Mouse (Mus musculus) thymus, adult 2 months (tissue): ENCODE measurements around the gene Grm6. TPM values are rescaled to one million over a fixed set of nuclear protein-coding genes. Genes with fewer than 3 reads are reported as not detected.

ENCODE experiments used
- DNase-seq: peaks from one replicate; pipeline ENCODE4 v3.0.0; 2021
- H3K27ac ChIP-seq: fragments of 200-500 bp; 2 replicates; pipeline ENCODE4 v1.5.1; 2012; ENCODE audit warnings: low read length, control low read depth; ENCODE audit not compliant: control insufficient read depth, insufficient read depth
- H3K27me3 ChIP-seq: fragments of 200-500 bp; 2 replicates; pipeline ENCODE4 v1.6.1; 2012; ENCODE audit warnings: mild to moderate bottlenecking, low read length, moderate library complexity, mixed read lengths; ENCODE audit not compliant: control insufficient read depth, insufficient read depth
- H3K36me3 ChIP-seq: fragments of 200-500 bp; 2 replicates; pipeline ENCODE4 v1.6.1; 2012; ENCODE audit warnings: mild to moderate bottlenecking, low read length, moderate library complexity; ENCODE audit not compliant: control insufficient read depth, insufficient read depth
- H3K4me1 ChIP-seq: fragments of 200-500 bp; replicated peaks from 2 replicates; pipeline ENCODE4 v1.6.1; 2012; ENCODE audit warnings: low read length; ENCODE audit not compliant: control insufficient read depth, insufficient read depth
- H3K4me3 ChIP-seq: fragments of 200-500 bp; 2 replicates; pipeline ENCODE4 v1.5.1; 2012; ENCODE audit warnings: mild to moderate bottlenecking, low read length, control low read depth, moderate library complexity; ENCODE audit not compliant: control insufficient read depth, insufficient read depth
- CTCF ChIP-seq: fragments of 200-500 bp; IDR thresholded peaks from 2 replicates; pipeline ENCODE4 v1.5.1; 2012; ENCODE audit warnings: mild to moderate bottlenecking, control low read depth, low read length, moderate library complexity, borderline replicate concordance; ENCODE audit not compliant: control insufficient read depth, poor library complexity, insufficient read depth; ENCODE audit errors: extremely low read depth
- POLR2A ChIP-seq: fragments of 200-500 bp; IDR thresholded peaks from 2 replicates; pipeline ENCODE4 v1.6.1; 2012; ENCODE audit warnings: mild to moderate bottlenecking, low read length, control low read depth, moderate library complexity; ENCODE audit not compliant: control insufficient read depth, poor library complexity, insufficient read depth; ENCODE audit errors: extremely low read depth
- WGBS: fragments of 180-500 bp; shearing (Covaris S2); methylation state at CpG from one replicate; pipeline ENCODE4 v1.1.7; 2018; 5-methylcytosine and 5-hydroxymethylcytosine counted together
- polyA plus RNA-seq: library from polyadenylated mRNA; depleted of rRNA; stranded (reverse); fragments of >200 nt; gene quantifications from 2 replicates; pipeline ENCODE4 v1.2.3, GENCODE M21; 2012; rRNA removed

The Grm6 gene
- polyA plus RNA-seq, 1 experiment: 2.3 TPM

DNA sequence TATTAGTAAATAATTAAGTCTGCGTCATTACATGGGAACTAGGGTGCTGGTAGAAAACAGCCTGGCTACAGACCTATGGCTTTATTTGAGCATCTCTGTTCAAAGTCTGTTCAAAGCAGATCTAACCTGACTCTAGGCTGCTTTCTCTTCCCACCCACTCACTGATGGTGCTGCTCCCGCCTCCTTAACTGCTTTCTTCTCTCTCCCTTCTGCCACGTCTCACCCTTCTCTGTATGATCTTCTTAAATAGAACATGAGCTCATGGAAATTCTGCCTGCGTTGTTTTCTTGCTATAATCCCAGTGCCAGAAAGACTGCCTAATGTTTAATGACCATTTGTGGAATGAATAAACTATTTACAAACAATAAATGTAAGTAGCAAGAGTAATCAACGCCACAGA is 57.7 kb downstream of the Grm6 start:
- Histone ChIP-seq H3K4me1 (no peaks in the 10 kb centered on the region), H3K4me3 (no peak overlapping the region), H3K27me3 (no peaks in the 10 kb centered on the region), H3K36me3 (no peaks in the 10 kb centered on the region), H3K27ac (no peak overlapping the region)
- no peak for TF ChIP-seq CTCF
- no peak for TF ChIP-seq POLR2A
- DNase-seq: no peak
- WGBS: 96% methylated on average over 5 of the region's 5 CpGs

DNA sequence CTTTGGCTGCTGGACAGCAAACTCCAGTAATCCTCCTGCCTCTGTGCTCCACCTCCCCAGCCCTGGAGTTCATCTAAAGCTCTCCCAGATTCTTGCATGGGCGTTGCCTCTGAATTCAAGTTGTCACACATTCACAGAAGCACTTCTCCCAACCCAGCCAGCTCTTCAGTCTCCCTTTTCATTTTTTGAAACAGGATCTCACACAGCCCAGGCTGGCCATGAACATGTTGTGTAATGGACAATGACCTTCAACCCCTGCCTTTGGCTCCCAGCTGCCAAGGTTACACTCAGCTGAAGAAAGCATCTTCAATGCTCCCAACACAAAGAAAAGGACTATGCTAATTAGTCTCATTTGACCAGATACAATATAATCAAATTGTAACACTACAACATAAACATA is 62.8 kb downstream of the Grm6 start:
- no peak overlapping the region for H3K27ac ChIP-seq
- H3K27me3 ChIP-seq: no peaks in the 10 kb centered on the region
- TF ChIP-seq CTCF (no peak), POLR2A (no peak)
- DNase-seq: no peak
- no peaks in the 10 kb centered on the region for H3K36me3 ChIP-seq
- no peak overlapping the region for H3K4me3 ChIP-seq
- H3K4me1 ChIP-seq: no peaks in the 10 kb centered on the region; the same call in 1 of the 2 replicates
- 91% methylated on average over 1 of the region's 1 CpGs for WGBS

DNA sequence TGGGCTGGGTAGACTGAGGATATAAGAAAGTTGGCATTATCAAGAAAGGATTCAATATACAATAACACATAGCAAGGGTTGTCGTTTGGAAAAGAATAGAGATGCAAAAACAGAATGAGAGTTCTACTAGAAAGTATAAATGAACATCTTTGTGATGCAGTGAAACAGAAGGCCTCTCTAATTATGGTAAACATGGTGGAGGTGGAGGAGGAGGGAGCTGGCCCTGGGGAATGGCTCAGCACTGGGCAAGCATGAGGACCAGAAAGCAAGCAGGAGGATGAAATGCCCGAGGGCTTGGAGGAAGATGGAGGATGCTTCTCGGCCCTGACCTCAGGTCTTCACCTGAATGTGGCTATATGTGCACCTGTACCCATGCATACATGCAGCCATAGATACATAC is 64.0 kb downstream of the Grm6 start:
- no peak overlapping the region for H3K4me3 ChIP-seq
- H3K4me1 ChIP-seq: no peaks in the 10 kb centered on the region; the same call in 1 of the 2 replicates
- TF ChIP-seq CTCF (no peak), POLR2A (no peak)
- no peaks in the 10 kb centered on the region for H3K27me3 ChIP-seq
- no peak overlapping the region for H3K27ac ChIP-seq
- H3K36me3 ChIP-seq: no peaks in the 10 kb centered on the region
- 95% methylated on average over 3 of the region's 3 CpGs for WGBS
- no peak for DNase-seq

Other genes with a start within 250 kb of the Grm6 start
- gene Adamts2, start 248.6 kb upstream of the Grm6 start, polyA plus RNA-seq: 4.9 and 5.5 TPM in 2 replicates
- 5.1 and 5.8 TPM in 2 replicates for gene Zfp354c, start 23.0 kb upstream of the Grm6 start, polyA plus RNA-seq
- gene Zfp879, start 9.1 kb upstream of the Grm6 start, polyA plus RNA-seq: 0.34 and 0.37 TPM in 2 replicates
- not detected in 2 replicates for gene Zfp454, start 37.0 kb downstream of the Grm6 start, polyA plus RNA-seq
- 0.59 TPM in 2 replicates for gene Zfp2, start 65.5 kb downstream of the Grm6 start, polyA plus RNA-seq
- gene Zfp354b, start 80.9 kb downstream of the Grm6 start, polyA plus RNA-seq: 0.04 and 0.09 TPM in 2 replicates
- not detected in 2 replicates for gene 4933414I15Rik, start 93.1 kb downstream of the Grm6 start, polyA plus RNA-seq
- gene Prop1, start 103.1 kb downstream of the Grm6 start, polyA plus RNA-seq: not detected in 2 replicates
- not detected in 2 replicates for gene Olfr1378, start 115.8 kb downstream of the Grm6 start, polyA plus RNA-seq
- gene Olfr1377, start 131.3 kb downstream of the Grm6 start, polyA plus RNA-seq: 0.09 TPM in 1 of 2 replicates, not detected in the other
- not detected in 2 replicates for gene Olfr51, start 152.9 kb downstream of the Grm6 start, polyA plus RNA-seq
- not detected in 2 replicates for gene Olfr54, start 163.6 kb downstream of the Grm6 start, polyA plus RNA-seq
- not detected in 2 replicates for gene Olfr1375, start 197.4 kb downstream of the Grm6 start, polyA plus RNA-seq
- 0.15 and 0.32 TPM in 2 replicates for gene Zfp354a, start 208.6 kb downstream of the Grm6 start, polyA plus RNA-seq